Mouse (Mus musculus) hindbrain, embryonic 14.5 days (tissue): ENCODE data around the gene Cmtm3. TPM values are rescaled to one million over a fixed set of nuclear protein-coding genes. Genes with fewer than 3 reads are reported as not detected.
A peak's percentile ranks its signal among the peaks of the same experiment; 100 is the strongest.

ENCODE experiments used
- ATAC-seq: fragments of 200-750 bp; cut with Nextera tagmentation; 2 replicates; pipeline ENCODE4 v1.8.0; 2017; ENCODE audit warnings: moderate number of reproducible peaks, mild to moderate bottlenecking, moderate TSS enrichment, moderate library complexity; ENCODE audit not compliant: low FRiP score
- DNase-seq: peaks from one replicate; pipeline ENCODE4 v3.0.0-alpha.2; 2015; ENCODE audit warnings: low spot score
- H3K27ac ChIP-seq: fragments of 300-500 bp; sonication (generic); 2 replicates; pipeline ENCODE4 v1.5.1; 2014; ENCODE audit warnings: mild to moderate bottlenecking, moderate library complexity
- H3K27me3 ChIP-seq: fragments of 300-500 bp; sonication (generic); 2 replicates; pipeline ENCODE4 v1.6.1; 2014; ENCODE audit warnings: mild to moderate bottlenecking, low read length, mixed read lengths; ENCODE audit not compliant: control insufficient read depth, insufficient read depth
- H3K36me3 ChIP-seq: fragments of 300-500 bp; sonication (generic); replicated peaks from 2 replicates; pipeline ENCODE4 v1.6.1; 2014; ENCODE audit not compliant: control insufficient read depth, insufficient read depth
- H3K4me1 ChIP-seq: fragments of 300-500 bp; sonication (generic); replicated peaks from 2 replicates; pipeline ENCODE4 v1.6.1; 2014; ENCODE audit warnings: antibody characterized with exemption, low read length, mixed read lengths; ENCODE audit not compliant: control insufficient read depth, insufficient read depth
- H3K4me2 ChIP-seq: fragments of 300-500 bp; sonication (generic); replicated peaks from 2 replicates; pipeline ENCODE4 v1.6.1; 2014; ENCODE audit warnings: mild to moderate bottlenecking, moderate library complexity
- H3K4me3 ChIP-seq: fragments of 300-500 bp; sonication (generic); replicated peaks from 2 replicates; pipeline ENCODE4 v1.5.1; 2014; ENCODE audit warnings: mild to moderate bottlenecking, low read length
- H3K9ac ChIP-seq: fragments of 300-500 bp; sonication (generic); 2 replicates; pipeline ENCODE4 v1.6.1; 2014
- H3K9me3 ChIP-seq: fragments of 300-500 bp; sonication (generic); 2 replicates; pipeline ENCODE4 v1.6.1; 2016; ENCODE audit warnings: low read length; ENCODE audit not compliant: control insufficient read depth
- WGBS: fragments of 180-500 bp; shearing (Covaris S2); extraction: QIAGEN DNeasy Blood & Tissue Kit; methylation state at CpG from one replicate; pipeline ENCODE4 v1.1.7; 2014; 5-methylcytosine and 5-hydroxymethylcytosine counted together
- polyA plus RNA-seq: library from polyadenylated mRNA; unstranded; fragments of >200 nt; fragmentation: Nextera tagmentation; extraction: Ambion mirVana; gene quantifications from 2 replicates; pipeline ENCODE4 v1.2.1, GENCODE M21; 2014

Cmtm3 gene
- polyA plus RNA-seq, 1 experiment from 2014 or later: 44.7 TPM

DNA sequence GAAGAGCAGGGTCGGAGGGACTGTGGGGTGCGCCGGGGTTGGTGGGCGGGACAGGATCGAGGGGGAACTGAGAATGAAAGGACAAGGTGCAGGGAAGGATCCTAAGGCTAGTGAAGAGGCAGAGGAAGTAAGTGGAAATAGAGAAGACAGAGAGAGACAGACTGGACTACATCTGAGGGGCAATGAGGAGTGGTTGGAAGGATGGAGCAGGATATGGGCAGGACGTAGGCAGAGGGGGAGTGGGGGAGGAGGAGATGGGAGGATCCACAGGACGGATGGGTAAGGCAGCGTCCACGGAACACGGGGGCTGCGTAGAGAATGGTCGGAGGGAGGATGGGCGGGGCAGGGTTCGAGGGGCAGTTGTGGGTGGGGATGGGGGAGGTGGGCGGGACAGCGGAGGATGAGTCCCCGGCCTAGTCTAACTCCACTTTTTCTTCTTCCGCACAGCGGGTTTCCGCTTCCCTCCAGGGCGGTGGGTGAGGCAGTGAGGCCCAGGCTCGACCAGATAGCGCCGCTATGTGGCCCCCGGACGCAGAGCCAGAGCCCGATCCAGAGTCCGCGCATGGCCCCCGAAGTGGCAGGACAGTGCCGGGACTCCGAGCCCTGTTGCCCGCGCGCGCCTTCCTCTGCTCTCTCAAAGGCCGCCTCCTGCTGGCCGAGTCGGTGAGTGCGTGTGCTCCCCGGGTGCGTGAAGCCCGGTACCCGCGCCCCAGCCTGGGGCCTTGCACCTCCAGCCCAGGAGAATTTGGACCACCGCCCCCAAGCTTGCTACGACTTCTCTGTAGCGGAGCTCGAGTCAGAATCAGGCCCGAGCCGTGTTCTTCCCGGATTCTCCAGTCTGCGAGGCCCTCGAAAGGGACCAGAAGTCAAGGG, 1.3 kb downstream of the Cmtm3 start:
- H3K4me3 ChIP-seq: peak overlapping the region; percentile 49
- no peaks in the 10 kb centered on the region for H3K27me3 ChIP-seq
- peak; percentile 57 for DNase-seq
- no peaks in the 10 kb centered on the region for H3K36me3 ChIP-seq
- H3K27ac ChIP-seq: peak overlapping the region; percentile 44; the same call in 1 of the 2 replicates
- H3K4me1 ChIP-seq: 0 out of 2 replicates have a peak, but pooled peaks cover 3% of the 10 kb centered on the region
- ATAC-seq: peak; percentile 67
- H3K4me2 ChIP-seq: peak overlapping the region; percentile 76
- WGBS: under 1% methylated on average over 52 of the region's 54 CpGs
- H3K9me3 ChIP-seq: no peaks in the 10 kb centered on the region
- peak overlapping the region; percentile 71 for H3K9ac ChIP-seq

DNA sequence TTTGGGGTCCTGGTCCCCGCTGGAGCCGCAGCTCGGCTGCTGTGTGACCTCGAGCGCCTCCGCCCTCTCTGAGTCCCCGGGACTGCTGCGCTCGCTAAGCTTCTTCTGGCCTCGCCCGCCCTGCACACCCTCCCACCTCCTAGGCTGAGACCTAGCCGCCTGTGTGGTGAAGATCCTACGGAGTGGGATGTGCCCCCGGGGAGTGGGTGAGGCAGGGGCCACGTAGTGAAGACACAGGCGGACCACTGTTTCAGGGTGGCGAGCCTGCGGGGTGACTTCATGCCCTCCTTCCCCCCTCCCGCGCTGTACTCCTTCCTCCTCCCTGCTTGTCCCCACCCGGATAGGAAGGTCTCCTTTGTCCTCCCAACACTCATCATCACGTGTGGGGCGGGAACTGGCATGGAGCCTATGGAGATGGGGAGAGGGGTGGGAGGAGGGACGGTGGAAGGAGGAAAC, 1.9 kb downstream of the Cmtm3 start:
- under 1% methylated on average over 24 of the region's 24 CpGs for WGBS
- Histone ChIP-seq H3K27me3 (no peaks in the 10 kb centered on the region), H3K36me3 (no peaks in the 10 kb centered on the region), H3K4me2 (peak overlapping the region; percentile 76), H3K9me3 (no peaks in the 10 kb centered on the region), H3K27ac (peak overlapping the region; percentile 44; the same call in 1 of the 2 replicates), H3K9ac (peak overlapping the region; percentile 71), H3K4me3 (peak overlapping the region; percentile 49), H3K4me1 (0 out of 2 replicates have a peak, but pooled peaks cover 3% of the 10 kb centered on the region)
- peak; percentile 63 for DNase-seq
- ATAC-seq: peak; percentile 71

DNA sequence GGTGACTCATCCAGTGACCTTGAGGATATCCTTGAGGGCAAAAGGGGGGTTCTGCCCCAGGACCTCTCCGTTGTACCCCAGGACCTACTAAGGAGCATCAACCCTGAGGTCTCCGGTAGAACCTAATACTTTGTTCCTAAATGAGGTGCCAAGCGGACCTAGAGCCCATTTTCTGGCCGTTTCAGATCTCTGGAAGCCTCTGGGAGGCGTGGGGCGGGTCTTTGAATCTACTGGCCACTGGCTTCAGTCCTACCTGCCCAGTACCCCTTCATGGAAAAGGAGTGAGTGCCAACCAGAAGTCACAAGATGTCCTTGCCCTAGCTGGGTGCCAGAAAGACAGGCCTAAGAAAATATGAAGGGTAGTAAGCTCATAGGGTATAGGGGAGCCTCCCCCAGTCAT, 2.5 kb downstream of the Cmtm3 start:
- no peak overlapping the region for H3K9ac ChIP-seq
- peak overlapping the region; percentile 49 for H3K4me3 ChIP-seq
- 42% methylated on average over 6 of the region's 6 CpGs for WGBS
- H3K4me2 ChIP-seq: peak overlapping the region; percentile 76
- H3K27me3 ChIP-seq: no peaks in the 10 kb centered on the region
- H3K9me3 ChIP-seq: no peaks in the 10 kb centered on the region
- 0 out of 2 replicates have a peak, but pooled peaks cover 3% of the 10 kb centered on the region for H3K4me1 ChIP-seq
- DNase-seq: no peak
- peak; percentile 15; the same call in 1 of the 2 replicates for ATAC-seq
- no peaks in the 10 kb centered on the region for H3K36me3 ChIP-seq
- H3K27ac ChIP-seq: no peak overlapping the region

DNA sequence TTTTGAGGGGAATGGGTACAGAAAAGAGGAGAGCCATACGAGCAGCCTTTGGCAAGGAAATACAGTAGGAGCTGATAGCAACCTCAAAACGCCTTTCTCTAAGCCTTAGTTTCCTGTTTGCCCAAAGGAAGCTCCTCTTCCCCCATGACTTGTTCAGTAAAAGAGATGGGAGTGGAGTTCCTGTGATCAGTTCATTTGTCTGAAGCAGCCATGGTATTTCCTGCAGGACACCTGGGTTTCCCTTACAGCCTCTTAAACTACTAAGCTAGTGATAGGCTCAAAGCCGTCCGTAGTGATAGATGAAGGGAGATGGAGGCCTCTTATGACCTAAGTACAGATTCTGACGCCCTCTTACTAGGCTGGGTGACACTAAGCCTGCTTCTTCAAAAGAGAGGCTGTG, 3.2 kb downstream of the Cmtm3 start:
- H3K9me3 ChIP-seq: no peaks in the 10 kb centered on the region
- no peaks in the 10 kb centered on the region for H3K36me3 ChIP-seq
- no peak for DNase-seq
- 0 out of 2 replicates have a peak, but pooled peaks cover 3% of the 10 kb centered on the region for H3K4me1 ChIP-seq
- no peak overlapping the region for H3K27ac ChIP-seq
- H3K9ac ChIP-seq: no peak overlapping the region
- no peaks in the 10 kb centered on the region for H3K27me3 ChIP-seq
- no peak overlapping the region for H3K4me3 ChIP-seq
- H3K4me2 ChIP-seq: no peak overlapping the region
- 81% methylated on average over 5 of the region's 5 CpGs for WGBS
- ATAC-seq: no peak

DNA sequence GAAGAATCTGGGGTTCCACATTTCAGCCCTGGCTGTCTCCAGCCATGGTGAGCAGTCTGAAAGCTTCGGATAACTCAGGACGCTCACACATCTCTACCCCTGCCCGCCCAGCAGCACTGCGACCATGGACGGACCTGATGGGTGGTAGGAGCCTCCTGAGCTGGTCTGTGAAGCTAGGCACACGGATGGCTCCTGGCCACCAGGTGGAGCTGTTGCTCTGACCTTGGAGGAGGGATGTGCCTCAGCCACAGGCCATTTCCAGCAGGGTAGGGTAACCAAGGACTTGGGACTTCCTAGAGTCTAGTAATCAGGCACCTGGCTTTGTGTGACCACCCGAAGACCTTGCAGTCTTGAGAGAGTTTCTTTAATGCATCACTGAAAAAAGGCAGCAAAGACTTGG, 4.7 kb downstream of the Cmtm3 start:
- no peak overlapping the region for H3K9ac ChIP-seq
- peak; percentile 61 for ATAC-seq
- no peak overlapping the region for H3K27ac ChIP-seq
- H3K4me1 ChIP-seq: 0 out of 2 replicates have a peak, but pooled peaks cover 3% of the 10 kb centered on the region
- 20% methylated on average over 7 of the region's 7 CpGs for WGBS
- H3K36me3 ChIP-seq: 0 out of 2 replicates have a peak, but pooled peaks cover 4% of the 10 kb centered on the region
- no peak overlapping the region for H3K4me3 ChIP-seq
- H3K4me2 ChIP-seq: no peak overlapping the region
- DNase-seq: peak; percentile 89
- no peaks in the 10 kb centered on the region for H3K27me3 ChIP-seq
- no peaks in the 10 kb centered on the region for H3K9me3 ChIP-seq

DNA sequence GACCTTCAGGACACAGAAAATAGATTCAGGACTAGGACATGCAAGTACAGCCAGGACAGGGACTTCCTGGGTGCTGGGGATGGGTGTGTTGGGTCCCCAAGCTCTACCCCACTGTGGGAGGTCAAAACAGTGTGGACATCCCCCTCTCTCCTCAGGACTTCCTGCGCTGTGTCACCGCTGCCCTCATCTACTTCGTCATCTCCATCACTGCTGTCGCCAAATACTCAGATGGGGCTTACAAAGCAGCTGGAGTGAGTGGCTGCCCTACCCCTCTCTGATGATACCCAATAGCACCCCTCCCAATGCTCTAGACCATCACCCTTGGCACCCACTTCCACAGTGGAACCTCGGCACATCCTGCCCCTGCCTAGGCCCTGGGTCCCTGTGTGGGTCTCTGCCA, 5.4 kb downstream of the Cmtm3 start:
- no peak for ATAC-seq
- H3K27ac ChIP-seq: no peak overlapping the region
- no peaks in the 10 kb centered on the region for H3K27me3 ChIP-seq
- H3K9me3 ChIP-seq: no peaks in the 10 kb centered on the region
- peaks cover 4% of the 10 kb centered on the region; the same call in 1 of the 2 replicates for H3K36me3 ChIP-seq
- H3K4me1 ChIP-seq: 0 out of 2 replicates have a peak, but pooled peaks cover 3% of the 10 kb centered on the region
- no peak overlapping the region for H3K4me2 ChIP-seq
- no peak overlapping the region for H3K9ac ChIP-seq
- DNase-seq: no peak
- WGBS: 96% methylated on average over 5 of the region's 5 CpGs
- H3K4me3 ChIP-seq: no peak overlapping the region

DNA sequence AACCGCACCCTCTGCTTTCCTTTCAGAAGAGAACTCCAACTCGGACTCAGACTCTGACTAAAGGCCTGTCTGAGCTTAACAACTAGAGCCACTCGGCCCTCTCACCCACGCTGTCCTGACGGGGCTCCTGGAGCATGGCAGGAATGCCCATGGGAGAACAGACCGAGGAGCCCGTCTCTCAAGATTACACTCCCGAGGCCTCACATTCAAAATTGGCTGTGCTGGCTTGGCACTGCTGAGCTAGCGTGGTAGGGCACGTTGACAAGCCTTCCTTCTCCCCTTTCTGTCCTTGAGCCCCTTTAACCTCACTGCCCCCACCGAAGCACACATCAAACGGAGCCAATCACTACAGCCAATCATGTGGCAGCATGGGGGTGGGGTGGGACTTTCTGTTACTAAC, 7.5 kb downstream of the Cmtm3 start:
- Histone ChIP-seq H3K27ac (no peak overlapping the region), H3K9me3 (no peaks in the 10 kb centered on the region), H3K36me3 (peaks cover 4% of the 10 kb centered on the region), H3K4me2 (no peak overlapping the region), H3K4me3 (no peak overlapping the region), H3K27me3 (no peaks in the 10 kb centered on the region), H3K9ac (no peak overlapping the region), H3K4me1 (no peaks in the 10 kb centered on the region)
- WGBS: 55% methylated on average over 12 of the region's 12 CpGs
- DNase-seq (no peak), ATAC-seq (no peak)

DNA sequence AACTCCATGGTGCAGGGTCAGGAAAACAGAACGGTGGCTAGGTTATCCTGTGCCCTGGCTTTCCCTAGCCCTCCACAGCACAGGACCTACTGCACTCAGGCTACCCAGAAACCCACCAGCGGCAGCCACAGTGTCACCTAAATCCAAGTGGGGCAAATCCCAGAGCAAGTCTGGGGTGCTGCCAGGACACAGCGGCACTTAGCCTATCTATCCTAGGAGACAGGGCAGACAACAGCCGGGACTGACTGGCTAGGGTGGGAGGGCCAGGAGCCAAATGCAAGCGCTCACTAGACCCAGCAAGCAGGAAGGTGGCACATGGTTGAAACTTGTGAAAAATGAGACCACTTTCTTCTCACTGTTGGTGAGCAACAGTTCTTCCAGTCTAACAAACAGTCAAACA, 9.8 kb downstream of the Cmtm3 start:
- Histone ChIP-seq H3K9me3 (no peaks in the 10 kb centered on the region), H3K4me1 (no peaks in the 10 kb centered on the region), H3K27ac (no peak overlapping the region), H3K9ac (no peak overlapping the region), H3K4me2 (no peak overlapping the region), H3K4me3 (no peak overlapping the region), H3K36me3 (peaks cover 4% of the 10 kb centered on the region), H3K27me3 (no peaks in the 10 kb centered on the region)
- DNase-seq: no peak
- no peak for ATAC-seq
- WGBS: 83% methylated on average over 5 of the region's 5 CpGs

DNA sequence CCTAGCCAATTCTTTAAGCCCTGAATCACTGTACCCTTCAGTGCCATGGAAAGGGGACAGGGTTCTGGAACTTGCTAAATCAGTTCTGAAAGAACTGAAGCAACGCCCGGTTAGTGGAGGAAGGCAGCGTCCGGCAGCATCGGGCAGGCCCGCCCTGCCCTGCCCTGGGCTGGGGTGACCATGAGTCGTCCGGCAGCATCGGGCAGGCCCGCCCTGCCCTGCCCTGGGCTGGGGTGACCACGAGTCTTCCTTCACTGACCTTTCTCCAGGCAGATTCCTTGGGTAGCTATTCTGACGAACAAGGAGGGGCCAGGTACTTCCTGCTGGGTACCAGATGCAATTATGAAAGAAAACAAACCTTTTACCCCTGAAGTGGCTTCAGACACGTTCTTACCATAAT, 10.8 kb downstream of the Cmtm3 start:
- no peak for DNase-seq
- Histone ChIP-seq H3K9ac (no peak overlapping the region), H3K4me1 (no peaks in the 10 kb centered on the region), H3K27me3 (no peaks in the 10 kb centered on the region), H3K4me2 (no peak overlapping the region), H3K36me3 (peaks cover 14% of the 10 kb centered on the region), H3K4me3 (no peak overlapping the region), H3K27ac (no peak overlapping the region), H3K9me3 (no peaks in the 10 kb centered on the region)
- whole genome bisulfite sequencing: 89% methylated on average over 13 of the region's 13 CpGs
- no peak for ATAC-seq
